Mouse (Mus musculus) intestine, postnatal 0 days (tissue): ENCODE measurements around the gene Reln. TPM values are rescaled to one million over a fixed set of nuclear protein-coding genes. Genes with fewer than 3 reads are reported as not detected.

Experiments used
- ATAC-seq: fragments of 200-750 bp; cut with Nextera tagmentation; 2 replicates; pipeline ENCODE4 v1.8.0; 2017; ENCODE audit warnings: mild to moderate bottlenecking, moderate TSS enrichment, moderate library complexity
- H3K27ac ChIP-seq: fragments of 300-500 bp; sonication (generic); 2 replicates; pipeline ENCODE4 v1.5.1; 2014; ENCODE audit warnings: mild to moderate bottlenecking, low read depth, low read length, moderate library complexity
- H3K27me3 ChIP-seq: fragments of 300-500 bp; sonication (generic); replicated peaks from 2 replicates; pipeline ENCODE4 v1.6.1; 2014; ENCODE audit warnings: low read length, mixed read lengths; ENCODE audit not compliant: control insufficient read depth, insufficient read depth
- H3K36me3 ChIP-seq: fragments of 300-500 bp; sonication (generic); 2 replicates; pipeline ENCODE4 v1.6.1; 2014; ENCODE audit warnings: mild to moderate bottlenecking, moderate library complexity; ENCODE audit not compliant: control insufficient read depth, insufficient read depth
- H3K4me1 ChIP-seq: fragments of 300-500 bp; sonication (generic); replicated peaks from 2 replicates; pipeline ENCODE4 v1.6.1; 2014; ENCODE audit warnings: antibody characterized with exemption, low read length, mixed read lengths; ENCODE audit not compliant: control insufficient read depth, insufficient read depth
- H3K4me2 ChIP-seq: fragments of 300-500 bp; sonication (generic); replicated peaks from 2 replicates; pipeline ENCODE4 v1.6.1; 2014; ENCODE audit warnings: low read depth, mild to moderate bottlenecking, moderate library complexity
- H3K4me3 ChIP-seq: fragments of 300-500 bp; sonication (generic); 2 replicates; pipeline ENCODE4 v1.5.1; 2014; ENCODE audit warnings: low read depth, low read length
- H3K9ac ChIP-seq: fragments of 300-500 bp; sonication (generic); 2 replicates; pipeline ENCODE4 v1.6.1; 2014; ENCODE audit warnings: mild to moderate bottlenecking, low read depth, low read length
- H3K9me3 ChIP-seq: fragments of 300-500 bp; sonication (generic); 2 replicates; pipeline ENCODE4 v1.6.1; 2016; ENCODE audit warnings: mixed run types; ENCODE audit not compliant: control insufficient read depth
- CTCF ChIP-seq: sonication (generic); IDR thresholded peaks from 2 replicates; pipeline ENCODE4 v1.5.1; 2016; ENCODE audit warnings: low read depth, mild to moderate bottlenecking, control low read depth, antibody characterized with exemption, moderate library complexity
- WGBS: fragments of 180-500 bp; shearing (Covaris S2); extraction: QIAGEN DNeasy Blood & Tissue Kit; methylation state at CpG from one replicate; pipeline ENCODE4 v1.1.7; 2014; 5-methylcytosine and 5-hydroxymethylcytosine counted together
- polyA plus RNA-seq: library from polyadenylated mRNA; unstranded; fragments of >200 nt; fragmentation: Nextera tagmentation; extraction: Ambion mirVana; gene quantifications from 2 replicates; pipeline ENCODE4 v1.2.1, GENCODE M21; 2015

Gene Reln
- polyA plus RNA-seq, 1 experiment from 2014 or later, result 5.3 TPM

- ATAC-seq, result no peak
- H3K4me1 ChIP-seq, result no peaks in the 10 kb centered on the region
- TF ChIP-seq CTCF, result no peak
- no peak overlapping the region for H3K4me2 ChIP-seq
- H3K27me3 ChIP-seq, result no peaks in the 10 kb centered on the region
- H3K9ac ChIP-seq, result no peak overlapping the region
- no peaks in the 10 kb centered on the region for H3K36me3 ChIP-seq
- no peak overlapping the region for H3K4me3 ChIP-seq
- WGBS, result 89% methylated on average over 8 of the region's 8 CpGs
- H3K9me3 ChIP-seq, result no peaks in the 10 kb centered on the region
- H3K27ac ChIP-seq, result no peak overlapping the region
Observed at GRCm38 (mm10) chr5:22009142-22009541, 335.4 kb downstream of the Reln start.

- Histone ChIP-seq H3K27me3 (no peaks in the 10 kb centered on the region), H3K36me3 (no peaks in the 10 kb centered on the region), H3K9ac (no peak overlapping the region), H3K9me3 (no peaks in the 10 kb centered on the region), H3K4me2 (no peak overlapping the region), H3K4me1 (no peaks in the 10 kb centered on the region), H3K4me3 (no peak overlapping the region), H3K27ac (no peak overlapping the region)
- ATAC-seq, result peak; percentile 72
- 42% methylated on average over 11 of the region's 11 CpGs for WGBS
- no peak for TF ChIP-seq CTCF
Observed at GRCm38 (mm10) chr5:22007304-22008059, 337.0 kb downstream of the Reln start.

- Histone ChIP-seq H3K9ac (no peak overlapping the region), H3K4me1 (no peaks in the 10 kb centered on the region)
- ATAC-seq, result peak; percentile 47; the same call in 1 of the 2 replicates
Observed at GRCm38 (mm10) chr5:22003858-22004257, 340.6 kb downstream of the Reln start.

GRCm38 (mm10) chr5:21987711-21988110 is 356.8 kb downstream of the Reln start:
- TF ChIP-seq CTCF, result no peak
- H3K9ac ChIP-seq, result no peak overlapping the region
- no peaks in the 10 kb centered on the region for H3K9me3 ChIP-seq
- no peaks in the 10 kb centered on the region for H3K27me3 ChIP-seq
- no peak for ATAC-seq
- no peaks in the 10 kb centered on the region for H3K4me1 ChIP-seq
- H3K4me3 ChIP-seq, result no peak overlapping the region
- WGBS, result 89% methylated on average over 5 of the region's 5 CpGs
- H3K27ac ChIP-seq, result no peak overlapping the region
- H3K4me2 ChIP-seq, result no peak overlapping the region
- no peaks in the 10 kb centered on the region for H3K36me3 ChIP-seq

More at GRCm38 (mm10) chr5:22003858-22004257, 340.6 kb downstream of the Reln start:
- no peaks in the 10 kb centered on the region for H3K9me3 ChIP-seq
- no peak overlapping the region for H3K4me3 ChIP-seq
- no peak overlapping the region for H3K4me2 ChIP-seq
- 70% methylated on average over 4 of the region's 4 CpGs for WGBS
- no peaks in the 10 kb centered on the region for H3K27me3 ChIP-seq
- H3K36me3 ChIP-seq, result no peaks in the 10 kb centered on the region
- H3K27ac ChIP-seq, result no peak overlapping the region
- TF ChIP-seq CTCF, result no peak

- Histone ChIP-seq H3K9ac (no peak overlapping the region), H3K9me3 (no peaks in the 10 kb centered on the region), H3K4me1 (no peaks in the 10 kb centered on the region), H3K36me3 (no peaks in the 10 kb centered on the region), H3K4me3 (no peak overlapping the region), H3K27me3 (no peaks in the 10 kb centered on the region), H3K27ac (no peak overlapping the region), H3K4me2 (no peak overlapping the region)
- WGBS, result 48% methylated on average over 4 of the region's 4 CpGs
- TF ChIP-seq CTCF, result peak; percentile 75
- ATAC-seq, result no peak
Observed at GRCm38 (mm10) chr5:21986311-21986710, 358.2 kb downstream of the Reln start.

GRCm38 (mm10) chr5:21983021-21983667 is 361.4 kb downstream of the Reln start:
- no peaks in the 10 kb centered on the region for H3K27me3 ChIP-seq
- H3K27ac ChIP-seq, result no peak overlapping the region
- H3K9ac ChIP-seq, result no peak overlapping the region
- H3K4me2 ChIP-seq, result no peak overlapping the region
- H3K9me3 ChIP-seq, result no peaks in the 10 kb centered on the region
- TF ChIP-seq CTCF, result no peak
- ATAC-seq, result no peak
- WGBS, result 71% methylated on average over 3 of the region's 3 CpGs
- no peaks in the 10 kb centered on the region for H3K4me1 ChIP-seq
- no peaks in the 10 kb centered on the region for H3K36me3 ChIP-seq
- no peak overlapping the region for H3K4me3 ChIP-seq
